Mouse (Mus musculus) kidney, embryonic 15.5 days (tissue): ENCODE results near the gene Ttc4. TPM values are rescaled to one million over a fixed set of nuclear protein-coding genes. Genes with fewer than 3 reads are reported as not detected.

Experiments
- ATAC-seq: fragments of 200-750 bp; cut with Nextera tagmentation; replicated peaks from 2 replicates; pipeline ENCODE4 v1.8.0; 2017; ENCODE audit warnings: moderate TSS enrichment; ENCODE audit not compliant: low FRiP score
- H3K27ac ChIP-seq: fragments of 300-500 bp; sonication (generic); 2 replicates; pipeline ENCODE4 v1.5.1; 2015; ENCODE audit warnings: mild to moderate bottlenecking, inconsistent platforms
- H3K27me3 ChIP-seq: fragments of 300-500 bp; sonication (generic); 2 replicates; pipeline ENCODE4 v1.6.1; 2015; ENCODE audit warnings: inconsistent platforms
- H3K36me3 ChIP-seq: fragments of 300-500 bp; sonication (generic); 2 replicates; pipeline ENCODE4 v1.6.1; 2015; ENCODE audit warnings: inconsistent platforms
- H3K4me1 ChIP-seq: fragments of 300-500 bp; sonication (generic); 2 replicates; pipeline ENCODE4 v1.6.1; 2015; ENCODE audit warnings: inconsistent platforms
- H3K4me2 ChIP-seq: fragments of 300-500 bp; sonication (generic); 2 replicates; pipeline ENCODE4 v1.6.1; 2015; ENCODE audit warnings: moderate library complexity, mild to moderate bottlenecking, inconsistent platforms
- H3K4me3 ChIP-seq: fragments of 300-500 bp; sonication (generic); replicated peaks from 2 replicates; pipeline ENCODE4 v1.5.1; 2015; ENCODE audit warnings: mild to moderate bottlenecking, inconsistent platforms
- H3K9ac ChIP-seq: fragments of 300-500 bp; sonication (generic); 2 replicates; pipeline ENCODE4 v1.6.1; 2015; ENCODE audit warnings: mild to moderate bottlenecking, inconsistent platforms
- H3K9me3 ChIP-seq: fragments of 300-500 bp; sonication (generic); replicated peaks from 2 replicates; pipeline ENCODE4 v1.6.1; 2016; ENCODE audit warnings: inconsistent platforms
- WGBS: fragments of 180-500 bp; shearing (Covaris S2); methylation state at CpG from one replicate; pipeline ENCODE4 v1.1.7; 2015; ENCODE audit warnings: mixed read lengths; 5-methylcytosine and 5-hydroxymethylcytosine counted together
- polyA plus RNA-seq: library from polyadenylated mRNA; unstranded; fragments of >200 nt; fragmentation: Nextera tagmentation; extraction: Ambion mirVana; gene quantifications from 2 replicates; pipeline ENCODE4 v1.2.1, GENCODE M21; 2015

Ttc4 gene
- polyA plus RNA-seq, 1 experiment from 2014 or later: 104 TPM

GRCm38 (mm10) chr4:106688636-106689296, 10.0 kb upstream of the Ttc4 start:
- no peak overlapping the region for H3K4me3 ChIP-seq
- H3K36me3 ChIP-seq: no peaks in the 10 kb centered on the region
- no peaks in the 10 kb centered on the region; the same call in 1 of the 2 replicates for H3K4me1 ChIP-seq
- no peak for ATAC-seq
- H3K27me3 ChIP-seq: no peaks in the 10 kb centered on the region
- WGBS: 36% methylated on average over 3 of the region's 3 CpGs
- no peak overlapping the region for H3K9ac ChIP-seq
- no peak overlapping the region for H3K4me2 ChIP-seq
- H3K27ac ChIP-seq: peak overlapping the region; percentile 11; the same call in 1 of the 2 replicates
- no peaks in the 10 kb centered on the region for H3K9me3 ChIP-seq

- 53% methylated on average over 2 of the region's 2 CpGs for WGBS
- peaks cover 11% of the 10 kb centered on the region for H3K4me1 ChIP-seq
- no peak overlapping the region for H3K27ac ChIP-seq
- H3K9me3 ChIP-seq: no peaks in the 10 kb centered on the region
- ATAC-seq: no peak
- H3K4me3 ChIP-seq: no peak overlapping the region
- no peak overlapping the region for H3K4me2 ChIP-seq
- H3K27me3 ChIP-seq: no peaks in the 10 kb centered on the region
- H3K36me3 ChIP-seq: peaks cover 11% of the 10 kb centered on the region
- no peak overlapping the region for H3K9ac ChIP-seq
Measured at GRCm38 (mm10) chr4:106680955-106681354, 2.2 kb upstream of the Ttc4 start.

- H3K27me3 ChIP-seq: no peaks in the 10 kb centered on the region
- H3K4me3 ChIP-seq: peak overlapping the region; percentile 85
- H3K4me2 ChIP-seq: peak overlapping the region; percentile 82
- WGBS: 37% methylated on average over 3 of the region's 3 CpGs
- peak; percentile 61 for ATAC-seq
- no peak overlapping the region for H3K9ac ChIP-seq
- H3K36me3 ChIP-seq: peaks cover 29% of the 10 kb centered on the region
- H3K9me3 ChIP-seq: no peaks in the 10 kb centered on the region
- peaks cover 11% of the 10 kb centered on the region for H3K4me1 ChIP-seq
- H3K27ac ChIP-seq: no peak overlapping the region
Measured at GRCm38 (mm10) chr4:106679152-106679551, 408 bp upstream of the Ttc4 start.

GRCm38 (mm10) chr4:106676749-106677148, 2.0 kb downstream of the Ttc4 start:
- H3K9me3 ChIP-seq: no peaks in the 10 kb centered on the region
- H3K27ac ChIP-seq: no peak overlapping the region
- ATAC-seq: no peak
- H3K36me3 ChIP-seq: peaks cover 53% of the 10 kb centered on the region
- no peak overlapping the region for H3K9ac ChIP-seq
- H3K4me1 ChIP-seq: peaks cover 11% of the 10 kb centered on the region
- H3K27me3 ChIP-seq: no peaks in the 10 kb centered on the region
- no peak overlapping the region for H3K4me3 ChIP-seq
- no peak overlapping the region for H3K4me2 ChIP-seq
- 82% methylated on average over 5 of the region's 5 CpGs for WGBS

GRCm38 (mm10) chr4:106666546-106666945, 12.2 kb downstream of the Ttc4 start:
- H3K9me3 ChIP-seq: no peaks in the 10 kb centered on the region
- no peaks in the 10 kb centered on the region for H3K4me1 ChIP-seq
- WGBS: 85% methylated on average over 2 of the region's 2 CpGs
- no peak overlapping the region for H3K9ac ChIP-seq
- no peak for ATAC-seq
- no peak overlapping the region for H3K4me3 ChIP-seq
- H3K4me2 ChIP-seq: no peak overlapping the region
- no peaks in the 10 kb centered on the region for H3K27me3 ChIP-seq
- H3K36me3 ChIP-seq: peaks cover 100% of the 10 kb centered on the region
- no peak overlapping the region for H3K27ac ChIP-seq

- H3K27me3 ChIP-seq: no peaks in the 10 kb centered on the region
Measured at GRCm38 (mm10) chr4:106665673-106666072, 13.1 kb downstream of the Ttc4 start.

GRCm38 (mm10) chr4:106665269-106665668, 13.5 kb downstream of the Ttc4 start:
- ATAC-seq: no peak
- H3K4me2 ChIP-seq: no peak overlapping the region
- H3K27ac ChIP-seq: peak overlapping the region; percentile 42; the same call in 1 of the 2 replicates
- H3K4me1 ChIP-seq: no peaks in the 10 kb centered on the region
- 94% methylated on average over 2 of the region's 2 CpGs for WGBS
- H3K4me3 ChIP-seq: no peak overlapping the region
- no peaks in the 10 kb centered on the region for H3K9me3 ChIP-seq
- H3K36me3 ChIP-seq: peaks cover 100% of the 10 kb centered on the region
- no peaks in the 10 kb centered on the region for H3K27me3 ChIP-seq
- no peak overlapping the region for H3K9ac ChIP-seq

More at GRCm38 (mm10) chr4:106665673-106666072, 13.1 kb downstream of the Ttc4 start:
- Histone ChIP-seq H3K4me2 (no peak overlapping the region), H3K9me3 (no peaks in the 10 kb centered on the region), H3K9ac (no peak overlapping the region), H3K4me3 (no peak overlapping the region), H3K27ac (no peak overlapping the region), H3K4me1 (no peaks in the 10 kb centered on the region), H3K36me3 (peaks cover 100% of the 10 kb centered on the region)
- 85% methylated on average over 10 of the region's 10 CpGs for WGBS
- ATAC-seq: peak; percentile 49; the same call in 1 of the 2 replicates

- peak overlapping the region; percentile 42; the same call in 1 of the 2 replicates for H3K27ac ChIP-seq
- WGBS: 80% methylated on average over 6 of the region's 6 CpGs
- ATAC-seq: no peak
Measured at GRCm38 (mm10) chr4:106664697-106665096, 14.0 kb downstream of the Ttc4 start.

GRCm38 (mm10) chr4:106663956-106664470, 14.7 kb downstream of the Ttc4 start:
- Histone ChIP-seq H3K4me2 (no peak overlapping the region), H3K36me3 (peaks cover 100% of the 10 kb centered on the region), H3K9ac (no peak overlapping the region), H3K4me1 (no peaks in the 10 kb centered on the region), H3K27ac (no peak overlapping the region), H3K9me3 (no peaks in the 10 kb centered on the region), H3K27me3 (no peaks in the 10 kb centered on the region), H3K4me3 (no peak overlapping the region)
- no peak for ATAC-seq
- WGBS: 88% methylated on average over 5 of the region's 5 CpGs

More at GRCm38 (mm10) chr4:106664697-106665096, 14.0 kb downstream of the Ttc4 start:
- H3K9me3 ChIP-seq: no peaks in the 10 kb centered on the region
- H3K4me2 ChIP-seq: no peak overlapping the region
- no peaks in the 10 kb centered on the region for H3K27me3 ChIP-seq
- no peak overlapping the region for H3K9ac ChIP-seq
- no peak overlapping the region for H3K4me3 ChIP-seq
- H3K36me3 ChIP-seq: peaks cover 100% of the 10 kb centered on the region
- H3K4me1 ChIP-seq: no peaks in the 10 kb centered on the region

GRCm38 (mm10) chr4:106655681-106656080, 23.1 kb downstream of the Ttc4 start:
- Histone ChIP-seq H3K27me3 (no peaks in the 10 kb centered on the region), H3K36me3 (peaks cover 72% of the 10 kb centered on the region), H3K9me3 (no peaks in the 10 kb centered on the region), H3K27ac (peak overlapping the region; percentile 65), H3K4me3 (no peak overlapping the region), H3K4me1 (peaks cover 34% of the 10 kb centered on the region), H3K9ac (no peak overlapping the region), H3K4me2 (no peak overlapping the region)
- WGBS: 27% methylated on average over 10 of the region's 10 CpGs
- peak; percentile 22; the same call in 1 of the 2 replicates for ATAC-seq

- 0 out of 2 replicates have a peak, but pooled peaks cover 5% of the 10 kb centered on the region for H3K27me3 ChIP-seq
- peaks cover 41% of the 10 kb centered on the region for H3K4me1 ChIP-seq
- H3K36me3 ChIP-seq: peaks cover 48% of the 10 kb centered on the region
- H3K4me3 ChIP-seq: no peak overlapping the region
- WGBS: 93% methylated on average over 15 of the region's 15 CpGs
- no peak overlapping the region for H3K4me2 ChIP-seq
- no peaks in the 10 kb centered on the region for H3K9me3 ChIP-seq
- no peak overlapping the region for H3K9ac ChIP-seq
- no peak overlapping the region for H3K27ac ChIP-seq
- no peak for ATAC-seq
Measured at GRCm38 (mm10) chr4:106653051-106653450, 25.7 kb downstream of the Ttc4 start.

GRCm38 (mm10) chr4:106652546-106652945, 26.2 kb downstream of the Ttc4 start:
- Histone ChIP-seq H3K36me3 (peaks cover 43% of the 10 kb centered on the region), H3K27me3 (0 out of 2 replicates have a peak, but pooled peaks cover 5% of the 10 kb centered on the region), H3K4me1 (peaks cover 45% of the 10 kb centered on the region), H3K4me3 (no peak overlapping the region), H3K9me3 (no peaks in the 10 kb centered on the region), H3K9ac (no peak overlapping the region), H3K4me2 (no peak overlapping the region), H3K27ac (no peak overlapping the region)
- no peak for ATAC-seq
- 92% methylated on average over 3 of the region's 3 CpGs for WGBS
